Mouse (Mus musculus) lung, adult 18-20 months (tissue): ENCODE results near the gene Ngfr.

Source experiments
- DNase-seq, 2 experiments: peaks; one replicate each; pipeline ENCODE4 v3.0.0; 2022; ENCODE audit warnings: mixed read lengths in 2 of 2

Ngfr gene

GRCm38 (mm10) chr11:95594686-95595212, 7.2 kb upstream of the Ngfr start:
- DNase-seq, result no peak

- DNase-seq, result no peak
Observed at GRCm38 (mm10) chr11:95593501-95593900, 6.0 kb upstream of the Ngfr start.

- DNase-seq, result peak in 1 of 2 experiments; percentile 36
Observed at GRCm38 (mm10) chr11:95592691-95593090, 5.2 kb upstream of the Ngfr start.

- no peak for DNase-seq
Observed at GRCm38 (mm10) chr11:95589195-95589594, 1.7 kb upstream of the Ngfr start.

DNA sequence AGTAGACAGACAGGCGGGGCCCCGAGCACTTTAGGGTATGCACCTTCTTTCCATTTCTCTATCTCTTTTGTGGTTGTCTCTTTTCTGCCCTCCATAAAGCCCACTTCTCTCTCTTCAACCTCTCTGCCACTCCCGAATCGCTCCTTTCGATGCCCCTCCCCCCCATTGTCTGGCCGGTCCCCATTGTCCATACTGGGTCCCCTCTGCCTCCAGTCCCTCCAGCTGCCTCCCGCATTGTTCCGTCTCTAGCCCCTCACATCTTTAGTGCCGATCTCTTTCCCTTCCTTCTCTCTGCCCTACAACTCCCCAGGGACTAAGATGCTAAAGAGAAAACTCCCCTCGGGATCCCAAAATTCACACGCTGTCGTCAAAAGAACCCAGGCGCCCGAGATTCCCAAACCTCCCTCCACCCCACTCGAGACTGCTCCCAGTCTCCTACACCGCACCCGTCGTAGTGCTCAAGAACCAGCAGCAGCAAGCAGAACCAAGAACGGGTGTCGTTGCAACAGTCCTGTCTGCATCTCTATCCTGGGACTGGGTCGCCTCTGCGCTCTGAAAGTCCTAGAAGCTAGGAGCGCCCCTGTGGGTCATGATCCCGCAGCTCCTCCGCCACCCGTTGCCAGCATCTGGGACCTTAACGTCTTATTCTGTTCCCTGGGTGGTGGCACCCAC, 648 bp downstream of the Ngfr start:
- no peak for DNase-seq

GRCm38 (mm10) chr11:95586184-95586583, 1.4 kb downstream of the Ngfr start:
- DNase-seq, result peak; percentile 59 to 72

DNA sequence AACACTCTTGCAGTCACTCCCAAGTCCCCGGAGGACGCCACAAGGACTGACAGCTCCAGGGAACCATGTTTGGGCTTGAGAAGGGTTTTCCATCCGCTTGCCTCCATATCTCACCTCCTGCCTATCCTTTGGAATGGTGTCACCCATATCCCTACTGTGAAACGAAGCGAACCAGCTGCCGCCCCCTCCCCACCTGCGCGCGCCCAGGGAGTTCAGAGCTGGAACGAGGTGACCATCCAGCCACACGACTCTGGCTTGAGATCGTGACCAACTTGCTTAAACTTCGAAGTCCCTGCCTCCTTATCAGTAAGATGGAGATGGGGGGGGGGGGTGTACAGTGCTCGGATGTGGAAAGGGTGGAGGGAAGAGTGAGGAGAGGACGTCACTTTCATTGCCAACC, 1.9 kb downstream of the Ngfr start:
- DNase-seq, result no peak

DNA sequence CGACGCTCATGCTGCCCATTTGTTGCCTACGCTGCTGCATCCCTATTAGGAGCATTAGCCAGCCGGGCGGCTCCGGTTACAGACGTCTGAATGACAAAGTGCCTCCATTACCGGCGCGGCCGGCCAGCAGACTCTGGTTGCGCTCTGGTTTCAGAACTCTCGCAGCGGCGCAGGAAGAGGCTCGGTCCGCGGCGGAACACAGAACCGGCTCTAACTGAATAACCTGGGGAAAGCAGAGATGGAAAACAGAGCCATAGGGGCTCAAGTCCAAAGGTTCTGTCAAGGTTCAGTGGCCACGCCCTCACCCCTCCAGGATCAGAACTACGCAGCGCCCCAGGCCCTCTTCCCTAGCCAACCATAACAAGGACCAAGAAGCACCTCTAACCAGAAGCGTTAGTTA, 2.3 kb downstream of the Ngfr start:
- DNase-seq, result no peak

DNA sequence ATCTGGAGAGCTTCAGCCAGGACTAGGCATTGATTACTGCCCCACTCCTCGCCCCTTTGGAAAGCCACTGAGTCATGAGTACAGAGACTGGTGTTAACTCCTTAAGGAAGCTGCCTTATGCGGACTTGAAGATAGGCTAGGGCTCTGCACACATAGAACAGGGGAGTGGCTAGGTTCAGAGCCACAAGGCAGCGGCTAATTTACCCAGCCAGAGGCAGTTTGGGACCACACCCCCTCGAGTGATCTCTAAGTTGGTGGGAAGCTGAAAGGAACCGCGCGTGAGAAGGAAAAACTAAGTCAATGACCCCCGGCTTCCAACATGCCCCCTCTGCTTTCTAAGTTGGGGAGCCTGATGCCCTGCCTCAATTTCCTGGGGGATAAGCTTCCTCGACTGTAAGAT, 2.9 kb downstream of the Ngfr start:
- DNase-seq, result no peak

DNA sequence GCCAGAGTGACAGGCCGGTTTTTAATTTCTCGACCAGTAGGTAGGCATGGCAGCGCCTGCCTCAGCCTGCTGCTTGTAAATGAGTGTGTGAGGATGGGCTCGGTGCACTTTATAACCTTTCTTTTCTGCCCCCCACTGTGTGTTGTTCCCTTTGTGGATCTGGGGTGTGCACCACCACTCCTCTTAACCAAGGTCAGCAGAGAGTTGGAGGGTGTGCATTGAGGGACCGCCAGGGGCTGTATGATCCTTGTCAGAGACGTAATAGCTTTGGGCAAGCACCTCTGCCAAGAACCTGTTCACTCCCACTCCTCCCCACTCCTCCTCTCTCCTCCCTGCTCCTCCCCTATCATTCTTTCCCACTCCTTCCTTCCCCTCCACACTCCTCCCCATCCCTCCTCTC, 4.1 kb downstream of the Ngfr start:
- DNase-seq, result no peak

DNA sequence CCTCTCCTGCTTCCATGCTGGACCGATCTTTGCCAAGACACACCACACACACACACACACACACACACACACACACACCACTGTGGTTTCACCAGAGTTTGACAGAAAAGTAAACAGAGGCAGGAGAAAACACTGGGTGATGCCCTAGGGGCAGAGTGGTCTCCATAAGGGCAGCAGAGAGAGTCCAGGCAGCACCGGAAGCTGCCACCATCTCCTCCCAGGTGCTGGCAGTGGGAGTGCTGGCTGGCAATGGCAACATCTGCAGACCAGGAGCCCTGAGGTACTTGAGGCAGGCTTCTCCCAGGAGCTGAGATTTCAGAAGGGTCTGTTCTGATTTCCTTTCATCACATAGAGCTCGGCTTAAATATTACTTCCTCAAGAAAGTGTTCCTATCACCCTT, 5.3 kb downstream of the Ngfr start:
- DNase-seq, result no peak

DNA sequence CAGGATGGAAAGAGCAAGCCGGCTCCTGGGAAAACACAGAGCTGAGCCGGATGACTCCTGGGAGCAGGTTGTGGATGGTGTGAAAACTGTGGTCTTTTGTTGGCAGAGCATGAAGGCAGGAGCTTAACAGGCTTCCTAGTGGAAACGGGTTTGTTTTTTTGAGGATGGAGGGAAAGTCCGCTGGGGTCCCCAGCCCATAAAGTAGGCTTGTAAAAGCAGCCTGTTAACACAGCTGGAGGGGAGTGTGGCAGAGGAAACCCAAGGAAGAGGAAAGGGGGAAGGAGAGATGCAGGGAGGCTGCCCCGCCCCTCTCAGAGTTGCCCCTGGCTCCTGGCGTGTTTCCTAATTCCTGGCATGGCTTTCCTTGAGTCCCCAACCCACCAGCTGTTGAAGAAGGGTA, 8.1 kb downstream of the Ngfr start:
- DNase-seq, result no peak

- DNase-seq, result no peak
Observed at GRCm38 (mm10) chr11:95577776-95578446, 9.6 kb downstream of the Ngfr start.

DNA sequence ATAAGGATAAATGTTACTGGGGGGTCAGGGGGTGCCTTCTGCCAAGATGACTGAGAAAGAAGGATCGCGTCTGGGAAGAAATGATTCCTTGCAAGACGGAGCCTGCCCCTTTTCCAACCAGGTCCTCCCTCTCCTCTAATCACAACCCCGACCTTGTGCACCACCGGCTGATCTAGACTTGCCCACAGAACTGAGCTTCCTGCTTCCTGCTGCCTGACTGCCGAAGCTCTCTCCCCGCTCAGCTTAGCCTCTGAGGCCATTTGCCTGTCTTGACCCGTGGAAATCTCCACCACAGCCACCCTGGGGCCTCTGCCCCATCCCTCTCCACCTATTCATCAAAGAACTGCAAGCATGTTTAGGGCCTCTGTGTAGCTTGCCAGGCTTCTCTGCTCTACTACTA, 11.2 kb downstream of the Ngfr start:
- no peak for DNase-seq

DNA sequence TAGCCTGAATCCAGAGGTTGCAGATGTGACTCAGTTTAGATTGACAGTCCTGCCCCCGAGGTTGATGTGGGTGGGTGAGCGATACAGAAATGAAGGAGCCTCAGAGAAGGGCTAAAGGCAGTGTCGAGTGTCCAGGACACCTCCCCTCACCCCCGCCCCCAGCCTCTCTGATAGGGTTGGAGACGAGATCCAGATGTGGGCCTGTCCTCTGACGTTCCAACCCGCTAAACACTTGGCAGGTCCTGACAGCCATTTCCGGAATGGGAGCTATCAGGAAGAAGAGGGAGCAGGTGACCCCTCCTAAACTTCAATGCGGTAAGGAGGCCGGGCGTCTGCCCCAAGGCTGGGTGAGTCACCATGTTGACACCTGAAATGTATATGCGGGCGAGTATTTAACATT, 11.7 kb downstream of the Ngfr start:
- DNase-seq, result no peak

DNA sequence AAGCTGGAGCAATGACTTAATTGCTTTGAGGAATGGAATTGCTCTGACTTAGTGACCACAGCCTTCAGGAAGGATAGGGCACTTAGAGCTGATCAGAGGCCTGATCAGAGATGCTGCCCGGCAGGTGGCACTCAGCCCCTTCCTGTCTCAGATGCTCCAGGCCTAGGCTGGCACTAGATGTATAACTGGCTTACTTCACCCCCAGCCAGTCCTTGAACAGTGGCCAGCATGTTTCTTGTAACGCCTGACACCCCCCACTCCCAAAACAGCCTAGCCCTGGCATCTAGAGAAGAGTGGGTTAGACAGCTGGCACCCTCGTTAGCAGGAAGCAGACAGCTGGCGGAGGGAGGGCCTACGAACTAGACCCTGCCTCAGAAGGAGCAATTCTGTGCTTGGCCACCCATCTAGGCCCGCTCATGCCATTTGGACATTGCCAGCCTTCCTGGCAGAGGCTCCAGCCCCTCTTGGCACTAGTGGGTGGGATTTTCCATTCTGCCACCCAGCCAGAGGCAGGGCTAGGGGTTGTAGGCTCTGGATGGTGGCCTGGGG, 12.7 kb downstream of the Ngfr start:
- no peak for DNase-seq

DNA sequence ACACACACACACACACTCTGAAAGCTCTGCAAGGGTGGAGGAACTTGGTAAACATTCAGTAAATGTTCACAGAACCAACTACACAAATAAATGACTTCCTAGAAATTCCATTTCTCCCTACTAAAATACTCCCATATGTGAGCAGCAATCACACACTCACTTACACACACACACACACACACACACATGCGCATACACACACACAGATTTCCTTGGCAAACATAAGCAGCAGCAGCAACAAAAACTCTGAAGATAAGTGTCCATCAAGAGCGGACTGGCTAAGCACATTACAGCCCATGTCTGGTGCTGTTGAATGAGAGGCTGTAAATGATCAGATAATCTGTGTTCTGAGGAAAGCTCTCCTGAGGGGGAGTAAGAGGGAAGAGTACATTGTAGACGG, 15.3 kb downstream of the Ngfr start:
- no peak for DNase-seq

DNA sequence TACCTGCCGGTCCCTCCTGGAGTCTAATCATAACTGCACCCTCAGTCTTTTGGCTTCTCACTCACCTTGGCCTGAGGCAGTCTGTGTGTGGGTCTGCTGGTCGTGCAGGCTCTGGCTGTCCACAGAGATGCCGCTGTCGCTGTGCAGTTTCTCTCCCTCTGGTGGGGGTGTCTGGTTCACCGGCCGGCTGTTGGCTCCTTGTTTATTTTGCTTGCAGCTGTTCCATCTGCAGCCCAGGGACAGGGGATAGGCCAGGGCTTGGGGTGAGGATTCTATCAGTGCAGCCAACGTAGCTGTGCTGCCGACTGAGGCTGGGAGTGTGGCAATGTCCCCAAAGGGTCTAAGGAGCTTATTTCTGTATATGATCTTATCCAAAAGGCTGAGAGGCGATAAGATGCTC, 15.8 kb downstream of the Ngfr start:
- DNase-seq, result no peak

GRCm38 (mm10) chr11:95570827-95571619, 16.5 kb downstream of the Ngfr start:
- no peak for DNase-seq

DNA sequence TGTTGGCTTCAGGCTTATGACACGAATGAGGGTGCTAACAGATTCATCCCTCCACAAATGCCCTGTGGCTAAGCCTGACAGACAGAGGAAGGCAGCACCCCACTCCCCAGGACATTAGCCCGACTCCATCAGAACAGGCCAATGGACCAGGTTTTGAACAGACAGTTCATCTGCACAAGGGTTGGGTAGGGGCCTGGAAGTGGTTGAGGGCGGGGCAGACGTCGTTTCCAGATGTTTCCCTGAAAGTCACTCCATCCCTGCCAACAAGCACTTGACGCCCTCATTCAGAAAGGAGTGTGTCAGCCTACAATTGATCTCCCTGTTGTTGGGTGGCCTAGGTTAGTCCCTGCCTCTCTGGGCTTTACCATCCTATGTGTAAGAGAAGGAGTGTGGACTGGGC, 17.6 kb downstream of the Ngfr start:
- no peak for DNase-seq

- no peak for DNase-seq
Observed at GRCm38 (mm10) chr11:95567936-95568715, 19.4 kb downstream of the Ngfr start.

- DNase-seq, result no peak
Observed at GRCm38 (mm10) chr11:95567366-95567765, 20.2 kb downstream of the Ngfr start.

- DNase-seq, result no peak
Observed at GRCm38 (mm10) chr11:95565327-95565726, 22.2 kb downstream of the Ngfr start.
